Mouse (Mus musculus): ENCODE data around the gene Tlcd1.

GRCm38 (mm10) chr11:78151161-78151560 is 25.4 kb upstream of the Tlcd1 start:
- TF ChIP-seq GATA1 (IDR thresholded peaks at IDR 0.05; ENCODE audit: borderline replicate concordance, low read length) (no peak), FLI1 (IDR thresholded peaks at IDR 0.05; ENCODE audit: low read length) (no peak)
